Comparison of ENCODE assay signal across 8 mouse cellular contexts in genomic region chr11:117781199-117781821, GRCm38 (mm10). TPM values are rescaled to one million over a fixed set of nuclear protein-coding genes. Genes with fewer than 3 reads are reported as not detected.
DNase-seq lines count a peak whose midpoint lies in the region; ATAC-seq lines count a peak whose summit lies in the region.

No protein-coding gene starts in this region.

- peak overlapping the region; percentile 37; the same call in 1 of the 2 replicates for H3K4me2 ChIP-seq in forebrain, embryonic 15.5 days (replicated peaks)
- peak overlapping the region; percentile 53 for H3K4me2 ChIP-seq in hindbrain, embryonic 15.5 days
- peak overlapping the region; percentile 100 for H3K4me2 ChIP-seq in liver, embryonic 11.5 days

- 22% methylated on average over 18 of the region's 18 CpGs for WGBS in forebrain, embryonic 15.5 days
- 23% methylated on average over 18 of the region's 18 CpGs for WGBS in hindbrain, embryonic 15.5 days
- WGBS in liver, embryonic 11.5 days = 10% methylated on average over 18 of the region's 18 CpGs

- no peak overlapping the region for H3K27ac ChIP-seq in forebrain, embryonic 15.5 days (replicated peaks)
- H3K27ac ChIP-seq in hindbrain, embryonic 15.5 days (replicated peaks) = peak overlapping the region; percentile 52
- peak overlapping the region; percentile 99 for H3K27ac ChIP-seq in liver, embryonic 11.5 days (ENCODE audit: low read depth, low read length)

- DNase-seq in CD4-positive helper T cell, adult 2 months (ENCODE audit: low read depth, low spot score) = peak; percentile 86
- peak; percentile 60 for DNase-seq in liver, embryonic 11.5 days (ENCODE audit: low spot score)
- peak; percentile 75 to 77 for DNase-seq in natural killer cell, adult 2 months (ENCODE audit: low spot score in 2 of 2)
- peak; percentile 84 to 91 for DNase-seq in thymus, postnatal 36 days
- no peak for DNase-seq in cerebellum, postnatal 36 days

- peaks cover 35% of the 10 kb centered on the region for H3K27me3 ChIP-seq in forebrain, embryonic 15.5 days
- peaks cover 30% of the 10 kb centered on the region for H3K27me3 ChIP-seq in hindbrain, embryonic 15.5 days
- H3K27me3 ChIP-seq in liver, embryonic 11.5 days (replicated peaks; ENCODE audit: control insufficient read depth, insufficient read depth, low read length) = peaks cover 2% of the 10 kb centered on the region; the same call in 1 of the 2 replicates

- H3K36me3 ChIP-seq in forebrain, embryonic 15.5 days = no peaks in the 10 kb centered on the region
- H3K36me3 ChIP-seq in hindbrain, embryonic 15.5 days = no peaks in the 10 kb centered on the region
- H3K36me3 ChIP-seq in liver, embryonic 11.5 days (ENCODE audit: control insufficient read depth, insufficient read depth, low read length) = peaks cover 12% of the 10 kb centered on the region

- no peak overlapping the region for H3K9ac ChIP-seq in forebrain, embryonic 15.5 days (replicated peaks)
- no peak overlapping the region for H3K9ac ChIP-seq in hindbrain, embryonic 15.5 days
- H3K9ac ChIP-seq in liver, embryonic 11.5 days (ENCODE audit: low read depth, low read length) = peak overlapping the region; percentile 95

- H3K4me3 ChIP-seq in forebrain, embryonic 15.5 days = peak overlapping the region; percentile 20; the same call in 1 of the 2 replicates
- H3K4me3 ChIP-seq in hindbrain, embryonic 15.5 days = no peak overlapping the region
- H3K4me3 ChIP-seq in liver, embryonic 11.5 days (ENCODE audit: low read depth, low read length) = peak overlapping the region; percentile 66

- ATAC-seq in activated CD4-positive, CD25-positive, alpha-beta regulatory T cell, adult 4 months = peak; percentile 26
- ATAC-seq in forebrain, embryonic 15.5 days (replicated peaks) = no peak
- ATAC-seq in hindbrain, embryonic 15.5 days (ENCODE audit: low FRiP score, low read depth) = no peak
- peak; percentile 2 for ATAC-seq in liver, embryonic 11.5 days (replicated peaks; ENCODE audit: low FRiP score)

- peaks cover 31% of the 10 kb centered on the region for H3K4me1 ChIP-seq in forebrain, embryonic 15.5 days
- peaks cover 46% of the 10 kb centered on the region for H3K4me1 ChIP-seq in hindbrain, embryonic 15.5 days (replicated peaks)
- H3K4me1 ChIP-seq in liver, embryonic 11.5 days (replicated peaks; ENCODE audit: control insufficient read depth, insufficient read depth, low read length) = peaks cover 43% of the 10 kb centered on the region

- H3K9me3 ChIP-seq in forebrain, embryonic 15.5 days = no peaks in the 10 kb centered on the region
- H3K9me3 ChIP-seq in hindbrain, embryonic 15.5 days = no peaks in the 10 kb centered on the region
- H3K9me3 ChIP-seq in liver, embryonic 11.5 days (ENCODE audit: control insufficient read depth, low read length) = no peaks in the 10 kb centered on the region

RNA-seq across cellular contexts. Expression of gene Tmc8, which starts 0.6 kb away (rescaled TPM):
- 10 to 100 TPM; 26.8 to 45.3 TPM for polyA plus RNA-seq in activated CD4-positive, CD25-positive, alpha-beta regulatory T cell, adult 4 months (2017; shearing (Covaris generic))
- 0.43 and 0.45 TPM in 2 replicates for polyA plus RNA-seq in forebrain, embryonic 15.5 days (2015; fragmentation: Nextera tagmentation; extraction: Ambion mirVana)
- 0.77 and 0.83 TPM in 2 replicates for polyA plus RNA-seq in hindbrain, embryonic 15.5 days (2015; fragmentation: Nextera tagmentation; extraction: Ambion mirVana)
- 18.6 and 18.8 TPM in 2 replicates for polyA plus RNA-seq in liver, embryonic 11.5 days (2014; fragmentation: Nextera tagmentation; extraction: Ambion mirVana)

RNA-seq across cellular contexts. Expression of gene Tmc6, which starts 0.7 kb away (rescaled TPM):
- polyA plus RNA-seq in activated CD4-positive, CD25-positive, alpha-beta regulatory T cell, adult 4 months (2017; shearing (Covaris generic)) = 100 to 1,000 TPM in 1 of 2 experiments, 10 to 100 TPM in 1; 88.2 to 107 TPM
- 1.9 and 2.6 TPM in 2 replicates for polyA plus RNA-seq in forebrain, embryonic 15.5 days (2015; fragmentation: Nextera tagmentation; extraction: Ambion mirVana)
- 6.0 TPM in 2 replicates for polyA plus RNA-seq in hindbrain, embryonic 15.5 days (2015; fragmentation: Nextera tagmentation; extraction: Ambion mirVana)
- 61.2 and 62.1 TPM in 2 replicates for polyA plus RNA-seq in liver, embryonic 11.5 days (2014; fragmentation: Nextera tagmentation; extraction: Ambion mirVana)

RNA-seq across cellular contexts. Expression of gene 6030468B19Rik, which starts 16.1 kb away (rescaled TPM):
- polyA plus RNA-seq in activated CD4-positive, CD25-positive, alpha-beta regulatory T cell, adult 4 months (2017; shearing (Covaris generic)) = 1 to 10 TPM; 1.3 to 1.9 TPM
- 0.18 TPM in 1 of 2 replicates, not detected in the other for polyA plus RNA-seq in forebrain, embryonic 15.5 days (2015; fragmentation: Nextera tagmentation; extraction: Ambion mirVana)
- polyA plus RNA-seq in hindbrain, embryonic 15.5 days (2015; fragmentation: Nextera tagmentation; extraction: Ambion mirVana) = not detected in 2 replicates
- 49.3 and 54.3 TPM in 2 replicates for polyA plus RNA-seq in liver, embryonic 11.5 days (2014; fragmentation: Nextera tagmentation; extraction: Ambion mirVana)

RNA-seq across cellular contexts. Expression of gene Gm20708, which starts 28.2 kb away (rescaled TPM):
- 1 to 10 TPM; 3.8 to 5.6 TPM for polyA plus RNA-seq in activated CD4-positive, CD25-positive, alpha-beta regulatory T cell, adult 4 months (2017; shearing (Covaris generic))
- polyA plus RNA-seq in forebrain, embryonic 15.5 days (2015; fragmentation: Nextera tagmentation; extraction: Ambion mirVana) = 0.72 and 0.79 TPM in 2 replicates
- polyA plus RNA-seq in hindbrain, embryonic 15.5 days (2015; fragmentation: Nextera tagmentation; extraction: Ambion mirVana) = 0.93 and 1.6 TPM in 2 replicates
- 0.21 and 0.80 TPM in 2 replicates for polyA plus RNA-seq in liver, embryonic 11.5 days (2014; fragmentation: Nextera tagmentation; extraction: Ambion mirVana)

RNA-seq across cellular contexts. Expression of gene Syngr2, which starts 28.2 kb away (rescaled TPM):
- polyA plus RNA-seq in activated CD4-positive, CD25-positive, alpha-beta regulatory T cell, adult 4 months (2017; shearing (Covaris generic)) = 100 to 1,000 TPM in 1 of 2 experiments, 10 to 100 TPM in 1; 76.0 to 131 TPM
- polyA plus RNA-seq in forebrain, embryonic 15.5 days (2015; fragmentation: Nextera tagmentation; extraction: Ambion mirVana) = 12.3 and 12.6 TPM in 2 replicates
- 17.2 and 19.3 TPM in 2 replicates for polyA plus RNA-seq in hindbrain, embryonic 15.5 days (2015; fragmentation: Nextera tagmentation; extraction: Ambion mirVana)
- 92.1 and 99.4 TPM in 2 replicates for polyA plus RNA-seq in liver, embryonic 11.5 days (2014; fragmentation: Nextera tagmentation; extraction: Ambion mirVana)

Comparison
In these comparisons a context has a peak if more than half of its experiments do, and no peak if none do; other contexts are left out.
1. DNase-seq: peak in CD4-positive helper T cell, adult 2 months (single experiment), liver, embryonic 11.5 days (single experiment), natural killer cell, adult 2 months (2 of 2) and thymus, postnatal 36 days (2 of 2); none in cerebellum, postnatal 36 days (0 of 2).
2. ATAC-seq: peak in activated CD4-positive, CD25-positive, alpha-beta regulatory T cell, adult 4 months (single experiment) and liver, embryonic 11.5 days (single experiment); none in forebrain, embryonic 15.5 days (single experiment) and hindbrain, embryonic 15.5 days (single experiment).
3. H3K4me2 ChIP-seq: peak in every context shown above with its lines; median percentile 100 in liver, embryonic 11.5 days; 53 in hindbrain, embryonic 15.5 days; 37 in forebrain, embryonic 15.5 days.
4. RNA of gene Tmc8, which starts 0.6 kb away (polyA plus RNA-seq): 26.8 to 45.3 TPM in activated CD4-positive, CD25-positive, alpha-beta regulatory T cell, adult 4 months and 18.6 to 18.8 TPM in liver, embryonic 11.5 days; 0.77 to 0.83 TPM in hindbrain, embryonic 15.5 days and 0.43 to 0.45 TPM in forebrain, embryonic 15.5 days; every median in the first group is over 10 times any median in the second.
5. RNA of gene 6030468B19Rik, which starts 16.1 kb away (polyA plus RNA-seq): 49.3 to 54.3 TPM in liver, embryonic 11.5 days; 1.3 to 1.9 TPM in activated CD4-positive, CD25-positive, alpha-beta regulatory T cell, adult 4 months, 0.18 TPM in forebrain, embryonic 15.5 days and not detected in hindbrain, embryonic 15.5 days; every median in the first group is over 10 times any median in the second.